Mouse (Mus musculus) kidney, adult 2 months (tissue): ENCODE measurements at regions not wholly inside any gene's neighbourhood (a gene's known extent, or its start where the extent isn't known, plus 50 kb on each side); places are given as distances from the start of the nearest gene placed in this dataset.

Source experiments
- DNase-seq: peaks from one replicate; pipeline ENCODE4 v3.0.0; 2021
- H3K27ac ChIP-seq: fragments of 200-500 bp; 2 replicates; pipeline ENCODE4 v1.5.1; 2012; ENCODE audit warnings: low read depth, low read length, control low read depth, inconsistent platforms; ENCODE audit not compliant: insufficient read depth
- H3K27me3 ChIP-seq: fragments of 200-500 bp; replicated peaks from 2 replicates; pipeline ENCODE4 v1.6.1; 2012; ENCODE audit warnings: mild to moderate bottlenecking, moderate library complexity, low read length, inconsistent platforms; ENCODE audit not compliant: control insufficient read depth, insufficient read depth
- H3K36me3 ChIP-seq: fragments of 200-500 bp; 2 replicates; pipeline ENCODE4 v1.6.1; 2012; ENCODE audit warnings: mild to moderate bottlenecking, moderate library complexity, low read length, inconsistent platforms; ENCODE audit not compliant: control insufficient read depth, insufficient read depth
- H3K4me1 ChIP-seq: fragments of 200-500 bp; 2 replicates; pipeline ENCODE4 v1.6.1; 2011; ENCODE audit warnings: low read length; ENCODE audit not compliant: control insufficient read depth, insufficient read depth
- H3K4me3 ChIP-seq: fragments of 200-500 bp; 2 replicates; pipeline ENCODE4 v1.5.1; 2011; ENCODE audit warnings: mild to moderate bottlenecking, low read depth, low read length, control low read depth; ENCODE audit not compliant: insufficient read depth
- CTCF ChIP-seq: fragments of 200-500 bp; conservative IDR thresholded peaks from 2 replicates; pipeline ENCODE4 v1.5.1; 2011; ENCODE audit warnings: low read depth, mild to moderate bottlenecking, control low read depth, low read length, moderate library complexity, mixed read lengths; ENCODE audit not compliant: insufficient read depth, insufficient read length
- POLR2A ChIP-seq: fragments of 200-500 bp; IDR thresholded peaks from one replicate; pipeline ENCODE4 v1.6.1; 2011; ENCODE audit warnings: low read depth, low read length, control low read depth
- WGBS: fragments of 180-500 bp; shearing (Covaris S2); methylation state at CpG from one replicate; pipeline ENCODE4 v1.1.7; 2018; 5-methylcytosine and 5-hydroxymethylcytosine counted together

- TF ChIP-seq CTCF (no peak), POLR2A (no peak)
Observed at GRCm38 (mm10) chr6:81323690-81324089, 599.8 kb upstream of the Gcfc2 start.

GRCm38 (mm10) chr6:81363969-81364529 lies 559.4 kb upstream of the Gcfc2 start:
- TF ChIP-seq POLR2A (no peak), CTCF (no peak)
- H3K27me3 ChIP-seq = no peaks in the 10 kb centered on the region
- no peaks in the 10 kb centered on the region for H3K36me3 ChIP-seq
- H3K4me3 ChIP-seq = no peak overlapping the region
- no peak for DNase-seq
- H3K27ac ChIP-seq = no peak overlapping the region
- H3K4me1 ChIP-seq = no peaks in the 10 kb centered on the region
- WGBS = 75% methylated on average over 7 of the region's 7 CpGs

More at GRCm38 (mm10) chr6:81323690-81324089, 599.8 kb upstream of the Gcfc2 start:
- Histone ChIP-seq H3K36me3 (no peaks in the 10 kb centered on the region), H3K27ac (no peak overlapping the region), H3K4me1 (no peaks in the 10 kb centered on the region), H3K4me3 (no peak overlapping the region), H3K27me3 (no peaks in the 10 kb centered on the region)
- no peak for DNase-seq
- WGBS = 60% methylated on average over 3 of the region's 3 CpGs

- no peaks in the 10 kb centered on the region for H3K27me3 ChIP-seq
- H3K4me1 ChIP-seq = no peaks in the 10 kb centered on the region
- no peak for DNase-seq
- TF ChIP-seq CTCF = no peak
- TF ChIP-seq POLR2A = no peak
- H3K27ac ChIP-seq = no peak overlapping the region
- 77% methylated on average over 4 of the region's 4 CpGs for WGBS
- H3K36me3 ChIP-seq = no peaks in the 10 kb centered on the region
- no peak overlapping the region for H3K4me3 ChIP-seq
Observed at GRCm38 (mm10) chr6:81388484-81388883, 535.0 kb upstream of the Gcfc2 start.

- TF ChIP-seq CTCF (no peak), POLR2A (no peak)
- H3K4me3 ChIP-seq = no peak overlapping the region
- no peaks in the 10 kb centered on the region for H3K4me1 ChIP-seq
- no peaks in the 10 kb centered on the region for H3K27me3 ChIP-seq
- H3K27ac ChIP-seq = no peak overlapping the region
- no peaks in the 10 kb centered on the region for H3K36me3 ChIP-seq
- DNase-seq = no peak
Observed at GRCm38 (mm10) chr6:81403122-81403521, 520.3 kb upstream of the Gcfc2 start.

GRCm38 (mm10) chr6:81413611-81414010 lies 509.9 kb upstream of the Gcfc2 start:
- WGBS = 83% methylated on average over 5 of the region's 5 CpGs
- Histone ChIP-seq H3K4me3 (no peak overlapping the region), H3K27ac (no peak overlapping the region), H3K36me3 (no peaks in the 10 kb centered on the region), H3K27me3 (no peaks in the 10 kb centered on the region), H3K4me1 (no peaks in the 10 kb centered on the region)
- no peak for TF ChIP-seq CTCF
- TF ChIP-seq POLR2A = no peak
- no peak for DNase-seq

- no peaks in the 10 kb centered on the region for H3K4me1 ChIP-seq
- H3K27ac ChIP-seq = no peak overlapping the region
- no peak overlapping the region for H3K4me3 ChIP-seq
- DNase-seq = no peak
- 76% methylated on average over 6 of the region's 6 CpGs for WGBS
- H3K36me3 ChIP-seq = no peaks in the 10 kb centered on the region
- no peak for TF ChIP-seq CTCF
- no peak for TF ChIP-seq POLR2A
- no peaks in the 10 kb centered on the region for H3K27me3 ChIP-seq
Observed at GRCm38 (mm10) chr6:81434745-81435144, 488.7 kb upstream of the Gcfc2 start.

GRCm38 (mm10) chr6:81438951-81439722 lies 484.3 kb upstream of the Gcfc2 start:
- TF ChIP-seq CTCF (no peak), POLR2A (no peak)
- WGBS = 96% methylated on average over 2 of the region's 2 CpGs

More at GRCm38 (mm10) chr6:81438951-81439722, 484.3 kb upstream of the Gcfc2 start:
- no peak for DNase-seq
- Histone ChIP-seq H3K27me3 (no peaks in the 10 kb centered on the region), H3K36me3 (no peaks in the 10 kb centered on the region), H3K27ac (no peak overlapping the region), H3K4me1 (no peaks in the 10 kb centered on the region), H3K4me3 (no peak overlapping the region)
